Comparison of ENCODE assay signal across 13 mouse cellular contexts in genomic region chr2:168904846-168905245, GRCm38 (mm10). TPM values are rescaled to one million over a fixed set of nuclear protein-coding genes. Genes with fewer than 3 reads are reported as not detected.
DNase-seq lines count a peak whose midpoint lies in the region; TF ChIP-seq lines count a peak whose summit lies in the region.
"Had no signal": no experiment of that assay in that cellular context is flagged by ENCODE, and none has a peak within 500 bp of the region (broad histone marks: within the 10 kb centered on the region; RNA-seq: fewer than 3 reads in every experiment).

No protein-coding gene starts in this region.

- H3K27ac ChIP-seq in left cerebral cortex, adult 2 months = no peak overlapping the region
- H3K27ac ChIP-seq: embryonic facial prominence, embryonic 13.5 days; intestine, embryonic 15.5 days; limb, embryonic 12.5 days; macrophage had no signal

- no peak overlapping the region for H3K4me3 ChIP-seq in left cerebral cortex, adult 2 months
- H3K4me3 ChIP-seq: embryonic facial prominence, embryonic 13.5 days; intestine, embryonic 15.5 days; limb, embryonic 12.5 days; myocyte had no signal

- peak; percentile 48 for TF ChIP-seq CTCF in left cerebral cortex, adult 2 months (IDR thresholded peaks at IDR 0.05)

- DNase-seq in embryo, embryonic 10.5 days (ENCODE audit: low spot score) = peak; percentile 38
- no peak for DNase-seq in embryo, embryonic 9.5 days (ENCODE audit: extremely low spot score)
- no peak for DNase-seq in left cerebral cortex, adult 2 months (ENCODE audit: extremely low spot score in 1 of 2, low spot score in 2 of 2)
- no peak for DNase-seq in left cerebral cortex, adult 9 months (ENCODE audit: low spot score in 2 of 2)
- peak; percentile 56 for DNase-seq in 416B (ENCODE audit: low read depth)
- peak; percentile 27 for DNase-seq in adipocyte (ENCODE audit: low spot score)
- DNase-seq in spleen, adult 18-20 months = no peak
- no peak for DNase-seq in cerebellum, postnatal 4 days (ENCODE audit: low spot score in 2 of 2)

- intact Hi-C loops in left cerebral cortex, adult 2 months (cut with DNase I) = no loop called here

RNA-seq across cellular contexts. Expression of gene Zfp64, which starts 50.5 kb away (rescaled TPM):
- 10 to 100 TPM; 15.9 to 17.2 TPM for total RNA-seq in left cerebral cortex, adult 2 months (2021)

Comparison
In these comparisons a context has a peak if more than half of its experiments do, and no peak if none do; other contexts are left out.
1. DNase-seq: peak in embryo, embryonic 10.5 days (single experiment), 416B (single experiment) and adipocyte (single experiment); none in embryo, embryonic 9.5 days (single experiment), left cerebral cortex, adult 2 months (0 of 2), left cerebral cortex, adult 9 months (0 of 2), spleen, adult 18-20 months (0 of 2) and cerebellum, postnatal 4 days (0 of 2).